18 mouse cellular contexts compared by ENCODE assay signal in genomic region chr3:58449487-58449886, GRCm38 (mm10).
"Had no signal": no experiment of that assay in that cellular context is flagged by ENCODE, and none has a peak within 500 bp of the region (broad histone marks: within the 10 kb centered on the region; RNA-seq: fewer than 3 reads in every experiment).

No protein-coding gene starts in this region.

- DNase-seq: gastrocnemius, postnatal 14 days; gastrocnemius, postnatal 36 days; heart, adult 18-20 months; heart, postnatal 10 days; heart, postnatal 4 days; kidney, adult 11 months; kidney, adult 2 months; kidney, adult 9 months; kidney, postnatal 14 days; kidney, postnatal 36 days; layer of hippocampus, adult 9-11 months; layer of hippocampus, postnatal 36 days; left cerebral cortex, postnatal 4 days; liver; liver, embryonic 13.5 days had no signal

- ATAC-seq: hindbrain, embryonic 16.5 days; inflammation-experienced regulatory T-cells, adult 6 months; intestine, embryonic 16.5 days had no signal
